Mouse (Mus musculus) stomach, postnatal 0 days (tissue): ENCODE data around the gene Cacna1h.

Experiments
- CTCF ChIP-seq: IDR thresholded peaks from 2 replicates; pipeline ENCODE4 v1.5.1; 2016; ENCODE audit warnings: antibody characterized with exemption, low read depth, mild to moderate bottlenecking, moderate library complexity
- EP300 ChIP-seq: optimal IDR thresholded peaks from 2 replicates; pipeline ENCODE3; 2016; ENCODE audit warnings: antibody characterized with exemption

DNA sequence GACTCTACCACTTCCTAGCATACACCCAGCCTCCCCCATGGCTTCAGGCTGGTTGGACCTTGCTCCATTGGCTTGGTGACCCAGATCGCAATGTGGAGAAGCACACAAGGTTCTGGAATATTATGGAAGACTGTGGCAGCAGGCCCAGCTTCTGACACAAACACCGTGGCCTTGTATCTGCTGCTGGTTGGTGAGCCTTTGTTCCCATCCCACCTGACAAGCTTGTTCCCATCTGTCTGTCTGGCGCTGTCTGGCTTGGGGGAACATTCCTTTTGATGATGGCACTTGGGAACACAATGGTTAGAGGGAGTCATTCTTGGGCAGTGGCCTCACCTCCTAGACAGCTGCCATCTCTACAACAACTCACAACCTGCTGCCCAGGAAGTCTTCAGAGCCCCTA, 12.6 kb downstream of the Cacna1h start:
- TF ChIP-seq CTCF (no peak), EP300 (no peak)
